ENCODE assay signal across 33 mouse cellular contexts in genomic region chr1:182191181-182191580, GRCm38 (mm10). TPM values are rescaled to one million over a fixed set of nuclear protein-coding genes. Genes with fewer than 3 reads are reported as not detected.
DNase-seq lines count a peak whose midpoint lies in the region; ATAC-seq and TF ChIP-seq lines count a peak whose summit lies in the region.
"Had no signal": no experiment of that assay in that cellular context is flagged by ENCODE, and none has a peak within 500 bp of the region (broad histone marks: within the 10 kb centered on the region; RNA-seq: fewer than 3 reads in every experiment).

No protein-coding gene starts in this region.

- H3K4me1 ChIP-seq in lung, postnatal 0 days (ENCODE audit: insufficient read depth, low read depth, low read length): peaks cover 5% of the 10 kb centered on the region; the same call in 1 of the 2 replicates
- no peaks in the 10 kb centered on the region for H3K4me1 ChIP-seq in ES-Bruce4 (ENCODE audit: control insufficient read depth, insufficient read depth, low read length)
- 0 out of 2 replicates have a peak, but pooled peaks cover 2% of the 10 kb centered on the region for H3K4me1 ChIP-seq in intestine, embryonic 16.5 days (ENCODE audit: control insufficient read depth, insufficient read depth, low read length)
- H3K4me1 ChIP-seq: embryonic facial prominence, embryonic 15.5 days; hindbrain, embryonic 13.5 days; intestine, embryonic 15.5 days had no signal

- no peak overlapping the region for H3K9ac ChIP-seq in lung, postnatal 0 days (replicated peaks; ENCODE audit: low read depth)
- H3K9ac ChIP-seq in ES-Bruce4 (ENCODE audit: low read depth, poor library complexity, severe bottlenecking): no peak overlapping the region
- H3K9ac ChIP-seq in intestine, embryonic 16.5 days (ENCODE audit: low read depth, low read length): no peak overlapping the region
- H3K9ac ChIP-seq: embryonic facial prominence, embryonic 15.5 days; hindbrain, embryonic 13.5 days; intestine, embryonic 15.5 days had no signal

- TF ChIP-seq EP300 in lung, postnatal 0 days (IDR thresholded peaks at IDR 0.05): no peak
- TF ChIP-seq EP300 in ES-Bruce4 (IDR thresholded peaks at IDR 0.05; ENCODE audit: insufficient read depth, low read depth, low read length): no peak

- TF ChIP-seq CTCF in lung, postnatal 0 days (IDR thresholded peaks at IDR 0.05): no peak
- no peak for TF ChIP-seq CTCF in ES-Bruce4 (IDR thresholded peaks at IDR 0.05; ENCODE audit: low read depth, low read length)

- H3K36me3 ChIP-seq in lung, postnatal 0 days (ENCODE audit: insufficient read depth, low read length): no peaks in the 10 kb centered on the region
- H3K36me3 ChIP-seq in ES-Bruce4 (ENCODE audit: control insufficient read depth, insufficient read depth, low read length, poor library complexity, severe bottlenecking): no peaks in the 10 kb centered on the region
- H3K36me3 ChIP-seq in intestine, embryonic 16.5 days (ENCODE audit: control insufficient read depth, insufficient read depth, low read length): no peaks in the 10 kb centered on the region
- H3K36me3 ChIP-seq: embryonic facial prominence, embryonic 15.5 days; forebrain, embryonic 10.5 days; heart, embryonic 10.5 days; hindbrain, embryonic 13.5 days; intestine, embryonic 15.5 days had no signal

- no peak for ATAC-seq in lung, postnatal 0 days
- ATAC-seq in intestine, embryonic 16.5 days: no peak
- ATAC-seq: forebrain, embryonic 14.5 days; hindbrain, postnatal 0 days; intestine, embryonic 15.5 days; Patski had no signal

- no peak overlapping the region for H3K27ac ChIP-seq in lung, postnatal 0 days (ENCODE audit: low read length)
- H3K27ac ChIP-seq in ES-Bruce4 (ENCODE audit: insufficient read depth, low read length): peak overlapping the region; percentile 38
- no peak overlapping the region for H3K27ac ChIP-seq in intestine, embryonic 16.5 days (ENCODE audit: low read length)
- H3K27ac ChIP-seq: forebrain, embryonic 10.5 days; heart, embryonic 10.5 days; hindbrain, embryonic 13.5 days; hindbrain, postnatal 0 days; intestine, embryonic 15.5 days had no signal

- 0 out of 2 replicates have a peak, but pooled peaks cover 4% of the 10 kb centered on the region for H3K9me3 ChIP-seq in lung, postnatal 0 days (ENCODE audit: low read length)
- H3K9me3 ChIP-seq in ES-Bruce4 (replicated peaks; ENCODE audit: control insufficient read depth, insufficient read depth, low read length, poor library complexity, severe bottlenecking): peaks cover 49% of the 10 kb centered on the region
- H3K9me3 ChIP-seq in intestine, embryonic 16.5 days (ENCODE audit: control insufficient read depth, low read length): no peaks in the 10 kb centered on the region
- H3K9me3 ChIP-seq: embryonic facial prominence, embryonic 15.5 days; heart, embryonic 10.5 days; hindbrain, embryonic 13.5 days; intestine, embryonic 15.5 days had no signal

- no peak overlapping the region for H3K4me2 ChIP-seq in lung, postnatal 0 days (replicated peaks; ENCODE audit: low read depth, low read length)
- no peak overlapping the region for H3K4me2 ChIP-seq in intestine, embryonic 16.5 days (ENCODE audit: low read depth, low read length)
- H3K4me2 ChIP-seq: embryonic facial prominence, embryonic 15.5 days; hindbrain, embryonic 13.5 days; intestine, embryonic 15.5 days had no signal

- no peaks in the 10 kb centered on the region for H3K27me3 ChIP-seq in lung, postnatal 0 days (replicated peaks; ENCODE audit: insufficient read depth, low read length)
- no peaks in the 10 kb centered on the region for H3K27me3 ChIP-seq in ES-Bruce4 (ENCODE audit: control insufficient read depth, insufficient read depth, low read length, poor library complexity, severe bottlenecking)
- H3K27me3 ChIP-seq in intestine, embryonic 16.5 days (replicated peaks; ENCODE audit: control insufficient read depth, insufficient read depth, low read length): no peaks in the 10 kb centered on the region
- H3K27me3 ChIP-seq: CH12.LX; embryonic facial prominence, embryonic 15.5 days; hindbrain, embryonic 13.5 days; intestine, embryonic 15.5 days; Patski had no signal

- H3K4me3 ChIP-seq in lung, postnatal 0 days (ENCODE audit: low read depth, low read length): no peak overlapping the region
- no peak overlapping the region for H3K4me3 ChIP-seq in ES-Bruce4 (ENCODE audit: low read depth, low read length)
- H3K4me3 ChIP-seq in intestine, embryonic 16.5 days (ENCODE audit: low read length): no peak overlapping the region
- H3K4me3 ChIP-seq: embryonic facial prominence, embryonic 15.5 days; erythroblast, embryonic 14.5 days; forebrain, embryonic 10.5 days; heart, embryonic 10.5 days; hindbrain, embryonic 13.5 days; intestine, embryonic 15.5 days had no signal

- DNase-seq in lung, postnatal 36 days: peak; percentile 15
- DNase-seq in lung, postnatal 0 days (ENCODE audit: low spot score): no peak
- DNase-seq in R1 (ENCODE audit: low read depth, low spot score): peak; percentile 97
- DNase-seq in naive thymus-derived CD4-positive, alpha-beta T cell, adult 2 months (ENCODE audit: low read depth): peak; percentile 30
- no peak for DNase-seq in layer of hippocampus, postnatal 25 days (ENCODE audit: extremely low spot score in 1 of 2, low spot score in 1 of 2)
- DNase-seq in thymus, postnatal 36 days: no peak
- DNase-seq: adrenal gland, adult 8-10 months; adrenal gland, postnatal 36 days; cerebellum, adult 11 months; cerebellum, adult 8-10 months; cerebellum, postnatal 14 days; embryo, embryonic 11 days; gastrocnemius, postnatal 36 days had no signal

- 58% methylated on average over 4 of the region's 5 CpGs for WGBS in lung, postnatal 0 days
- WGBS in intestine, embryonic 16.5 days: 60% methylated on average over 4 of the region's 5 CpGs

- no peak for TF ChIP-seq POLR2A in ES-Bruce4 (IDR thresholded peaks at IDR 0.05; ENCODE audit: insufficient read depth, low read length)

RNA-seq across cellular contexts. Expression of gene Vmn1r1, which starts 26.9 kb away (rescaled TPM):
- not detected in 2 replicates for polyA plus RNA-seq in lung, postnatal 0 days (2015; fragmentation: Nextera tagmentation; extraction: Ambion mirVana)
- polyA plus RNA-seq in ES-Bruce4 (2011; ENCODE audit: insufficient read depth, insufficient read length, low read depth, missing spikeins): not detected in 2 replicates
- not detected for total RNA-seq in layer of hippocampus, postnatal 25 days (2021)
- polyA plus RNA-seq in intestine, embryonic 16.5 days (2015; fragmentation: Nextera tagmentation; extraction: Ambion mirVana): not detected in 2 replicates
- total RNA-seq: adrenal gland, adult 8-10 months; adrenal gland, postnatal 36 days; CH12.LX; common myeloid progenitor, adult 5-6 weeks; gastrocnemius, adult 8-10 months; gastrocnemius, postnatal 36 days; heart, adult 18-20 months; heart, postnatal 10 days; hematopoietic stem cell, adult 5-6 weeks; hindbrain, postnatal 0 days; MEL had no signal
- polyA plus RNA-seq: embryonic facial prominence, embryonic 11.5 days; embryonic facial prominence, embryonic 15.5 days; erythroblast, embryonic 14.5 days; forebrain, embryonic 10.5 days; forebrain, embryonic 14.5 days; heart, embryonic 10.5 days; heart, embryonic 14.5 days; hindbrain, embryonic 13.5 days; hindbrain, postnatal 0 days; intestine, embryonic 15.5 days; Patski had no signal

Comparison
In these comparisons a context has a peak if more than half of its experiments do, and no peak if none do; other contexts are left out.
1. DNase-seq: peak in lung, postnatal 36 days (single experiment), R1 (single experiment) and naive thymus-derived CD4-positive, alpha-beta T cell, adult 2 months (single experiment); none in lung, postnatal 0 days (single experiment), layer of hippocampus, postnatal 25 days (0 of 2) and thymus, postnatal 36 days (0 of 2).